8 mouse cellular contexts compared by ENCODE assay signal in genomic region chr9:52678839-52679215, GRCm38 (mm10). TPM values are rescaled to one million over a fixed set of nuclear protein-coding genes. Genes with fewer than 3 reads are reported as not detected.
A peak's percentile ranks its signal among the peaks of the same experiment; 100 is the strongest.
DNase-seq lines count a peak whose midpoint lies in the region; ATAC-seq and TF ChIP-seq lines count a peak whose summit lies in the region.

No protein-coding gene starts in this region.

- peaks cover 22% of the 10 kb centered on the region for H3K27me3 ChIP-seq in forebrain, embryonic 11.5 days (ENCODE audit: control insufficient read depth, insufficient read depth, low read length)
- peaks cover 54% of the 10 kb centered on the region for H3K27me3 ChIP-seq in intestine, embryonic 14.5 days (replicated peaks; ENCODE audit: control insufficient read depth, insufficient read depth, low read length)
- peaks cover 53% of the 10 kb centered on the region for H3K27me3 ChIP-seq in neural tube, embryonic 13.5 days

- peak overlapping the region; percentile 91 for H3K4me2 ChIP-seq in forebrain, embryonic 11.5 days (ENCODE audit: low read depth, low read length, severe bottlenecking)
- H3K4me2 ChIP-seq in intestine, embryonic 14.5 days (ENCODE audit: low read length) = peak overlapping the region; percentile 54
- H3K4me2 ChIP-seq in neural tube, embryonic 13.5 days = peak overlapping the region; percentile 91

- peak overlapping the region; percentile 75 for H3K4me3 ChIP-seq in left cerebral cortex, adult 2 months
- H3K4me3 ChIP-seq in forebrain, embryonic 11.5 days (ENCODE audit: low read depth, low read length) = peak overlapping the region; percentile 45
- H3K4me3 ChIP-seq in intestine, embryonic 14.5 days (ENCODE audit: low read depth, low read length) = peak overlapping the region; percentile 33
- peak overlapping the region; percentile 68 for H3K4me3 ChIP-seq in neural tube, embryonic 13.5 days

- peak in 1 of 2 experiments; percentile 38 for DNase-seq in left cerebral cortex, adult 2 months (ENCODE audit: extremely low spot score in 1 of 2, low spot score in 2 of 2)
- no peak for DNase-seq in left cerebral cortex, postnatal 14 days (ENCODE audit: low spot score in 2 of 2)
- DNase-seq in forebrain, embryonic 11.5 days (ENCODE audit: low spot score) = no peak
- DNase-seq in intestine, embryonic 14.5 days (ENCODE audit: low spot score) = no peak
- DNase-seq in retina, embryonic 14.5 days (ENCODE audit: low spot score) = no peak
- no peak for DNase-seq in left cerebral cortex, adult 18-20 months (ENCODE audit: low spot score in 2 of 2)
- no peak for DNase-seq in testis, postnatal 10 days (ENCODE audit: low spot score)

- peaks cover 10% of the 10 kb centered on the region; the same call in 1 of the 2 replicates for H3K4me1 ChIP-seq in forebrain, embryonic 11.5 days (replicated peaks; ENCODE audit: control insufficient read depth, insufficient read depth, low read length)
- no peaks in the 10 kb centered on the region for H3K4me1 ChIP-seq in intestine, embryonic 14.5 days (replicated peaks; ENCODE audit: control insufficient read depth, insufficient read depth, low read length)
- H3K4me1 ChIP-seq in neural tube, embryonic 13.5 days (replicated peaks) = peaks cover 26% of the 10 kb centered on the region

- peak; percentile 34 for ATAC-seq in forebrain, embryonic 11.5 days (replicated peaks; ENCODE audit: low FRiP score)
- no peak for ATAC-seq in intestine, embryonic 14.5 days (replicated peaks; ENCODE audit: low FRiP score, low TSS enrichment, low read depth)
- ATAC-seq in neural tube, embryonic 13.5 days (ENCODE audit: low read depth) = peak; percentile 43

- H3K9ac ChIP-seq in forebrain, embryonic 11.5 days (ENCODE audit: low read length) = peak overlapping the region; percentile 37
- no peak overlapping the region for H3K9ac ChIP-seq in intestine, embryonic 14.5 days (ENCODE audit: low read length)
- peak overlapping the region; percentile 85 for H3K9ac ChIP-seq in neural tube, embryonic 13.5 days

- peak overlapping the region; percentile 99 for H3K27ac ChIP-seq in left cerebral cortex, adult 2 months
- no peak overlapping the region for H3K27ac ChIP-seq in forebrain, embryonic 11.5 days (ENCODE audit: low read depth, low read length)
- no peak overlapping the region for H3K27ac ChIP-seq in intestine, embryonic 14.5 days (ENCODE audit: low read depth)
- H3K27ac ChIP-seq in neural tube, embryonic 13.5 days (replicated peaks) = peak overlapping the region; percentile 81

- H3K9me3 ChIP-seq in forebrain, embryonic 11.5 days (ENCODE audit: control insufficient read depth, low read length) = no peaks in the 10 kb centered on the region
- H3K9me3 ChIP-seq in intestine, embryonic 14.5 days (ENCODE audit: control insufficient read depth, low read length) = no peaks in the 10 kb centered on the region
- no peaks in the 10 kb centered on the region for H3K9me3 ChIP-seq in neural tube, embryonic 13.5 days

- no peaks in the 10 kb centered on the region for H3K36me3 ChIP-seq in forebrain, embryonic 11.5 days (ENCODE audit: control insufficient read depth, insufficient read depth, low read length)
- H3K36me3 ChIP-seq in intestine, embryonic 14.5 days (ENCODE audit: control insufficient read depth, insufficient read depth, low read length) = no peaks in the 10 kb centered on the region
- no peaks in the 10 kb centered on the region for H3K36me3 ChIP-seq in neural tube, embryonic 13.5 days

- under 1% methylated on average over 10 of the region's 10 CpGs for WGBS in forebrain, embryonic 11.5 days
- 1% methylated on average over 10 of the region's 10 CpGs for WGBS in intestine, embryonic 14.5 days
- WGBS in neural tube, embryonic 13.5 days = 2% methylated on average over 10 of the region's 10 CpGs

- intact Hi-C loops in left cerebral cortex, adult 2 months (cut with DNase I) = loop anchor here (2.0 to 5.0 kb wide), 9 partner anchors 60 to 538 kb away; no protein-coding TSS in a partner anchor
- intact Hi-C loops in left cerebral cortex, postnatal 14 days (cut with DNase I) = loop anchor here (5.0 to 10.0 kb wide), 5 partner anchors 178 to 536 kb away; no protein-coding TSS in a partner anchor

- no peak for TF ChIP-seq CTCF in left cerebral cortex, adult 2 months (IDR thresholded peaks at IDR 0.05)

RNA-seq across cellular contexts. Expression of gene AI593442, which starts 0.8 kb away (rescaled TPM):
- total RNA-seq in left cerebral cortex, adult 2 months (2021) = 100 to 1,000 TPM; 150 to 177 TPM
- 100 to 1,000 TPM; 168 to 181 TPM for total RNA-seq in left cerebral cortex, postnatal 14 days (2021)
- polyA plus RNA-seq in forebrain, embryonic 11.5 days (2014; fragmentation: Nextera tagmentation; extraction: Ambion mirVana) = 0.68 and 0.99 TPM in 2 replicates
- 0.67 and 0.76 TPM in 2 replicates for polyA plus RNA-seq in intestine, embryonic 14.5 days (2014; fragmentation: Nextera tagmentation; extraction: Ambion mirVana)
- polyA plus RNA-seq in neural tube, embryonic 13.5 days (2015; fragmentation: Nextera tagmentation; extraction: Ambion mirVana) = 32.3 and 36.0 TPM in 2 replicates
- 100 to 1,000 TPM; 140 to 157 TPM for total RNA-seq in left cerebral cortex, adult 18-20 months (2021)

Comparison
In these comparisons a context has a peak if more than half of its experiments do, and no peak if none do; other contexts are left out.
1. H3K27ac ChIP-seq: peak in left cerebral cortex, adult 2 months (single experiment) and neural tube, embryonic 13.5 days (single experiment); none in forebrain, embryonic 11.5 days (single experiment) and intestine, embryonic 14.5 days (single experiment).
2. Peak in every context shown above with its lines, with median percentiles within 50 percentile points of each other: H3K4me3 ChIP-seq and H3K4me2 ChIP-seq.